Mouse (Mus musculus): ENCODE data around the gene Pex5.
"Not testable (repeated sequence)": the region's sequence is repeated elsewhere in the genome, so short reads cannot be mapped to it uniquely, and the experiment has no call there.

The Pex5 gene

GRCm38 (mm10) chr6:124426604-124427003 lies 11.7 kb upstream of the Pex5 start:
- DNase-seq: no peak

GRCm38 (mm10) chr6:124425523-124425922 lies 10.7 kb upstream of the Pex5 start:
- no peak for DNase-seq

- DNase-seq: peak; percentile 40
Measured at GRCm38 (mm10) chr6:124425042-124425441, 10.2 kb upstream of the Pex5 start.

GRCm38 (mm10) chr6:124424068-124424498 lies 9.2 kb upstream of the Pex5 start:
- DNase-seq: no peak

GRCm38 (mm10) chr6:124418686-124419085 lies 3.8 kb upstream of the Pex5 start:
- DNase-seq: no peak

GRCm38 (mm10) chr6:124415347-124416088 lies 651 bp upstream of the Pex5 start:
- peak; percentile 84 for DNase-seq

GRCm38 (mm10) chr6:124414150-124414926 lies 529 bp downstream of the Pex5 start:
- peak; percentile 36 for DNase-seq

- no peak for DNase-seq
Measured at GRCm38 (mm10) chr6:124413770-124414149, 1.1 kb downstream of the Pex5 start.

GRCm38 (mm10) chr6:124408355-124408754 lies 6.5 kb downstream of the Pex5 start:
- no peak for DNase-seq

GRCm38 (mm10) chr6:124407180-124407579 lies 7.7 kb downstream of the Pex5 start:
- no peak for DNase-seq

GRCm38 (mm10) chr6:124406326-124406725 lies 8.5 kb downstream of the Pex5 start:
- DNase-seq: no peak

GRCm38 (mm10) chr6:124399738-124400137 lies 15.1 kb downstream of the Pex5 start:
- DNase-seq: no peak

- DNase-seq: not testable (repeated sequence)
Measured at GRCm38 (mm10) chr6:124394991-124395390, 19.9 kb downstream of the Pex5 start.

GRCm38 (mm10) chr6:124380142-124380541 lies 34.7 kb downstream of the Pex5 start:
- no peak for DNase-seq

GRCm38 (mm10) chr6:124379331-124379730 lies 35.5 kb downstream of the Pex5 start:
- DNase-seq: peak; percentile 67

GRCm38 (mm10) chr6:124377494-124378255 lies 37.2 kb downstream of the Pex5 start:
- DNase-seq: no peak

- DNase-seq: no peak
Measured at GRCm38 (mm10) chr6:124376311-124376710, 38.6 kb downstream of the Pex5 start.

GRCm38 (mm10) chr6:124375435-124375884 lies 39.4 kb downstream of the Pex5 start:
- DNase-seq: peak; percentile 27

GRCm38 (mm10) chr6:124374683-124375082 lies 40.2 kb downstream of the Pex5 start:
- no peak for DNase-seq

GRCm38 (mm10) chr6:124373584-124374206 lies 41.2 kb downstream of the Pex5 start:
- DNase-seq: no peak

GRCm38 (mm10) chr6:124364328-124364727 lies 50.5 kb downstream of the Pex5 start:
- no peak for DNase-seq

GRCm38 (mm10) chr6:124360549-124360948 lies 54.3 kb downstream of the Pex5 start:
- no peak for DNase-seq

GRCm38 (mm10) chr6:124358953-124359352 lies 55.9 kb downstream of the Pex5 start:
- DNase-seq: no peak
